Mouse (Mus musculus) liver, postnatal 0 days (tissue): ENCODE results near the gene Sec62.

Experiments used
- CTCF ChIP-seq: sonication (generic); IDR thresholded peaks from 2 replicates; pipeline ENCODE4 v1.5.1; 2016; ENCODE audit warnings: antibody characterized with exemption, low read depth
- EP300 ChIP-seq: IDR thresholded peaks from 2 replicates; pipeline ENCODE4 v1.6.1; 2016; ENCODE audit warnings: antibody characterized with exemption, low read depth, mild to moderate bottlenecking

GRCm38 (mm10) chr3:30774677-30775076 is 18.0 kb upstream of the Sec62 start:
- TF ChIP-seq CTCF: no peak
- TF ChIP-seq EP300: no peak
